Mouse (Mus musculus): ENCODE data around the gene Wnt11. TPM values are rescaled to one million over a fixed set of nuclear protein-coding genes. Genes with fewer than 3 reads are reported as not detected.

Gene Wnt11
- total RNA-seq, 2 experiments from 2014 or later = 0.93 to 1.0 TPM

- Histone ChIP-seq H3K27ac (no peak overlapping the region), H3K4me3 (no peak overlapping the region)
- intact Hi-C loops (cut with DNase I) = no loop called here
- no peak for TF ChIP-seq CTCF (IDR thresholded peaks at IDR 0.05)
- DNase-seq (ENCODE audit: extremely low spot score in 1 of 2, low spot score in 2 of 2) = no peak
Observed at GRCm38 (mm10) chr7:98803181-98803580, 31.7 kb upstream of the Wnt11 start.

- TF ChIP-seq CTCF (IDR thresholded peaks at IDR 0.05) = no peak
- no peak for DNase-seq (ENCODE audit: extremely low spot score in 1 of 2, low spot score in 2 of 2)
- H3K27ac ChIP-seq = no peak overlapping the region
- H3K4me3 ChIP-seq = no peak overlapping the region
- intact Hi-C loops (cut with DNase I) = no loop called here
Observed at GRCm38 (mm10) chr7:98804841-98805772, 29.8 kb upstream of the Wnt11 start.

GRCm38 (mm10) chr7:98806961-98807360, 28.0 kb upstream of the Wnt11 start:
- Histone ChIP-seq H3K27ac (no peak overlapping the region), H3K4me3 (no peak overlapping the region)
- TF ChIP-seq CTCF (IDR thresholded peaks at IDR 0.05) = no peak
- DNase-seq (ENCODE audit: extremely low spot score in 1 of 2, low spot score in 2 of 2) = no peak
- intact Hi-C loops (cut with DNase I) = no loop called here

GRCm38 (mm10) chr7:98809372-98809771, 25.5 kb upstream of the Wnt11 start:
- no peak for TF ChIP-seq CTCF (IDR thresholded peaks at IDR 0.05)
- intact Hi-C loops (cut with DNase I) = no loop called here
- no peak for DNase-seq (ENCODE audit: extremely low spot score in 1 of 2, low spot score in 2 of 2)
- Histone ChIP-seq H3K27ac (no peak overlapping the region), H3K4me3 (no peak overlapping the region)

- Histone ChIP-seq H3K4me3 (no peak overlapping the region), H3K27ac (no peak overlapping the region)
- TF ChIP-seq CTCF (IDR thresholded peaks at IDR 0.05) = no peak
- intact Hi-C loops (cut with DNase I) = no loop called here
- DNase-seq (ENCODE audit: extremely low spot score in 1 of 2, low spot score in 2 of 2) = no peak
Observed at GRCm38 (mm10) chr7:98810619-98811018, 24.3 kb upstream of the Wnt11 start.

- Histone ChIP-seq H3K27ac (no peak overlapping the region), H3K4me3 (no peak overlapping the region)
- TF ChIP-seq CTCF (IDR thresholded peaks at IDR 0.05) = no peak
- no peak for DNase-seq (ENCODE audit: extremely low spot score in 1 of 2, low spot score in 2 of 2)
- intact Hi-C loops (cut with DNase I) = no loop called here
Observed at GRCm38 (mm10) chr7:98820501-98820900, 14.4 kb upstream of the Wnt11 start.

- H3K4me3 ChIP-seq = no peak overlapping the region
- intact Hi-C loops (cut with DNase I) = no loop called here
- TF ChIP-seq CTCF (IDR thresholded peaks at IDR 0.05) = no peak
- no peak for DNase-seq (ENCODE audit: extremely low spot score in 1 of 2, low spot score in 2 of 2)
- H3K27ac ChIP-seq = no peak overlapping the region
Observed at GRCm38 (mm10) chr7:98822881-98823280, 12.0 kb upstream of the Wnt11 start.

GRCm38 (mm10) chr7:98823896-98824822, 10.8 kb upstream of the Wnt11 start:
- intact Hi-C loops (cut with DNase I) = no loop called here
- TF ChIP-seq CTCF (IDR thresholded peaks at IDR 0.05) = no peak

GRCm38 (mm10) chr7:98828052-98828451, 6.9 kb upstream of the Wnt11 start:
- no peak for TF ChIP-seq CTCF (IDR thresholded peaks at IDR 0.05)
- no peak for DNase-seq (ENCODE audit: extremely low spot score in 1 of 2, low spot score in 2 of 2)
- Histone ChIP-seq H3K27ac (no peak overlapping the region), H3K4me3 (no peak overlapping the region)
- intact Hi-C loops (cut with DNase I) = no loop called here

More at GRCm38 (mm10) chr7:98823896-98824822, 10.8 kb upstream of the Wnt11 start:
- Histone ChIP-seq H3K27ac (no peak overlapping the region), H3K4me3 (no peak overlapping the region)
- DNase-seq (ENCODE audit: extremely low spot score in 1 of 2, low spot score in 2 of 2) = no peak

GRCm38 (mm10) chr7:98828876-98829275, 6.0 kb upstream of the Wnt11 start:
- intact Hi-C loops (cut with DNase I) = no loop called here
- no peak overlapping the region for H3K4me3 ChIP-seq
- DNase-seq (ENCODE audit: extremely low spot score in 1 of 2, low spot score in 2 of 2) = no peak
- no peak for TF ChIP-seq CTCF (IDR thresholded peaks at IDR 0.05)
- H3K27ac ChIP-seq = no peak overlapping the region

- H3K4me3 ChIP-seq = no peak overlapping the region
- DNase-seq (ENCODE audit: extremely low spot score in 1 of 2, low spot score in 2 of 2) = no peak
- intact Hi-C loops (cut with DNase I) = no loop called here
- H3K27ac ChIP-seq = no peak overlapping the region
- TF ChIP-seq CTCF (IDR thresholded peaks at IDR 0.05) = no peak
Observed at GRCm38 (mm10) chr7:98831290-98831689, 3.6 kb upstream of the Wnt11 start.
